Mouse (Mus musculus): ENCODE data around the gene Plin4.

GRCm38 (mm10) chr17:56111864-56112263 is 2.3 kb upstream of the Plin4 start:
- TF ChIP-seq CTCF (IDR thresholded peaks at IDR 0.05; ENCODE audit: extremely low read depth, insufficient read depth, low read length) (peak; percentile 86), POLR2A (IDR thresholded peaks at IDR 0.05; ENCODE audit: extremely low read depth, insufficient read depth, low read length) (no peak)

Data from cortical plate, adult 2 months (tissue).